Comparison of ENCODE assay signal across 8 mouse cellular contexts in the genomic region with DNA sequence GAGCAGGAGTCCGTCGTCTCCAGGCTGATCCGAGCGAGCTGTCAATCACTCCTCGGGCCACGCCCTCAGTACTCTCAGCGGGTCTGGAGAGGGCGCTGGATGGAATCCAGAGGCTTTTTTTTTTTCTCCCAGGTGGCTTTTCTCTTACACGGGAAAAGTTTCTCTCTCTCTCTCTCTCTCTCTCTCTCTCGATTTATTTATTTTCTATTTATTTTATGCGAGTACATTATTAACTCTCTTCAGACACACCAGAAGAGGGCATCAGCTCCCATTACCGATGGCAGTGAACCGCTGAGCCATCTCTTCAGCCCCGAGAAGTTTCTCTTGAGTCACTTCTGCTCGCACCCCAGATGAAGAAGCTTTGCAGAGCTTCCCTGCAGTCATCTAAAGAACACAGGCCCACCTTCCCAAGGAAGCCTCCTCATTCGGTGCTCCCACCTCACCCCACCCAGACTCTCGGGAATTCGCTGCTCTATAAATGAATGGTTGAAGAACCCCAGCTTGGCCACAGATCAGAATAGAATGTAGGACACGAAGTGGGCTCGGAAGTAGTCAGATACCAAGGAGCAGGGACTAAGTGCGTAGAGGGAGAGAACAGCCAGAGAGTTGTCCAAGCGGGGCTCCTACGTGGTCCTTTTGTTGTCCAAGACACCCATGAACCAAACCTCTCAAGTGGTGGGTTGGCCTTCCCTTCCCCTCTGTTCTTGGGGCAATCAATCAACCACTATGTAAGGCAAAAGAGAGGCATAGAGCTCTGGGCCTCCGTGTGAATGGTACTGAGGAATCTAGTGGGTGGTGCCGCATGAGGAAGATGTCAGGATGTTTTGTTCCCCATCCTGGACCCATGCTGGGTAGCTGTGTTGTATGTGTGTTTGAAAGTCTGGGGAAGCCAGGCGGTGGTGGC. TPM values are rescaled to one million over a fixed set of nuclear protein-coding genes. Genes with fewer than 3 reads are reported as not detected.
DNase-seq lines count a peak whose midpoint lies in the region; ATAC-seq and TF ChIP-seq lines count a peak whose summit lies in the region.

Gene Zbtb45, minus strand, starts transcription at position 30 of the 904 bp plus-strand sequence.

- 10% methylated on average over 26 of the region's 26 CpGs for WGBS in forebrain, embryonic 14.5 days
- 6% methylated on average over 26 of the region's 26 CpGs for WGBS in neural tube, embryonic 12.5 days

- H3K36me3 ChIP-seq in forebrain, embryonic 14.5 days (ENCODE audit: control insufficient read depth, insufficient read depth, low read length): peaks cover 28% of the 10 kb centered on the region
- H3K36me3 ChIP-seq in neural tube, embryonic 12.5 days: peaks cover 25% of the 10 kb centered on the region

- no peaks in the 10 kb centered on the region for H3K27me3 ChIP-seq in forebrain, embryonic 14.5 days (replicated peaks; ENCODE audit: control insufficient read depth, insufficient read depth, low read length)
- H3K27me3 ChIP-seq in neural tube, embryonic 12.5 days (replicated peaks): peaks cover 11% of the 10 kb centered on the region

- peak within 1 kb of the TSS; percentile 71 for H3K4me2 ChIP-seq in forebrain, embryonic 14.5 days (ENCODE audit: low read length)
- H3K4me2 ChIP-seq in neural tube, embryonic 12.5 days (replicated peaks): peak within 1 kb of the TSS; percentile 76

- TF ChIP-seq CTCF in gastrocnemius, adult 2 months (IDR thresholded peaks at IDR 0.05): no peak

- DNase-seq in gastrocnemius, adult 2 months: no peak
- no peak for DNase-seq in gastrocnemius, postnatal 10 days
- DNase-seq in thymus, postnatal 0 days (ENCODE audit: low spot score): no peak
- DNase-seq in thymus, postnatal 36 days: no peak
- no peak for DNase-seq in forebrain, embryonic 14.5 days (ENCODE audit: low spot score)
- DNase-seq in left cerebral cortex, postnatal 14 days (ENCODE audit: low spot score in 2 of 2): no peak
- DNase-seq in ovary, postnatal 14 days (ENCODE audit: low spot score): no peak

- no peaks in the 10 kb centered on the region for H3K9me3 ChIP-seq in forebrain, embryonic 14.5 days (replicated peaks; ENCODE audit: control insufficient read depth, low read length)
- no peaks in the 10 kb centered on the region for H3K9me3 ChIP-seq in neural tube, embryonic 12.5 days

- ATAC-seq in forebrain, embryonic 14.5 days: no peak
- no peak for ATAC-seq in neural tube, embryonic 12.5 days (ENCODE audit: low FRiP score, low read depth)

- intact Hi-C loops in gastrocnemius, adult 2 months (cut with DNase I): no loop called here
- intact Hi-C loops in left cerebral cortex, postnatal 14 days (cut with DNase I): no loop called here

- peak within 1 kb of the TSS; percentile 97 for H3K27ac ChIP-seq in gastrocnemius, adult 2 months
- peak within 1 kb of the TSS; percentile 88 for H3K27ac ChIP-seq in forebrain, embryonic 14.5 days (ENCODE audit: low read depth, low read length)
- H3K27ac ChIP-seq in neural tube, embryonic 12.5 days: peak within 1 kb of the TSS; percentile 69

- H3K4me1 ChIP-seq in forebrain, embryonic 14.5 days (ENCODE audit: control insufficient read depth, insufficient read depth, low read length): peaks cover 12% of the 10 kb centered on the region
- peaks cover 28% of the 10 kb centered on the region for H3K4me1 ChIP-seq in neural tube, embryonic 12.5 days

- H3K4me3 ChIP-seq in gastrocnemius, adult 2 months: peak within 1 kb of the TSS; percentile 80
- H3K4me3 ChIP-seq in forebrain, embryonic 14.5 days (ENCODE audit: low read depth, low read length): peak within 1 kb of the TSS; percentile 51
- peak within 1 kb of the TSS; percentile 51 for H3K4me3 ChIP-seq in neural tube, embryonic 12.5 days

- H3K9ac ChIP-seq in forebrain, embryonic 14.5 days (ENCODE audit: low read length): peak within 1 kb of the TSS; percentile 70
- peak within 1 kb of the TSS; percentile 81 for H3K9ac ChIP-seq in neural tube, embryonic 12.5 days

RNA-seq across cellular contexts. Expression of gene Zbtb45, which starts in this region (rescaled TPM):
- 1 to 10 TPM; 3.3 to 4.4 TPM for total RNA-seq in gastrocnemius, adult 2 months (2021)
- 1 to 10 TPM; 5.5 to 6.6 TPM for total RNA-seq in gastrocnemius, postnatal 10 days (2021)
- polyA plus RNA-seq in thymus, postnatal 0 days (2015; fragmentation: Nextera tagmentation; extraction: Ambion mirVana): 27.8 and 30.8 TPM in 2 replicates
- 34.7 and 41.1 TPM in 2 replicates for polyA plus RNA-seq in forebrain, embryonic 14.5 days (2014; fragmentation: Nextera tagmentation; extraction: Ambion mirVana)
- 10 to 100 TPM; 33.3 to 35.6 TPM for total RNA-seq in left cerebral cortex, postnatal 14 days (2021)
- polyA plus RNA-seq in neural tube, embryonic 12.5 days (2016; fragmentation: Nextera tagmentation; extraction: Ambion mirVana): 31.8 and 39.9 TPM in 2 replicates

Comparison
In these comparisons a context has a peak if more than half of its experiments do, and no peak if none do; other contexts are left out.
1. RNA of gene Zbtb45 (total RNA-seq): 33.3 to 35.6 TPM in left cerebral cortex, postnatal 14 days; 5.5 to 6.6 TPM in gastrocnemius, postnatal 10 days and 3.3 to 4.4 TPM in gastrocnemius, adult 2 months; every median in the first group is over 4 times any median in the second.
2. Peak in every context shown above with its lines, with median percentiles within 50 percentile points of each other: H3K27ac ChIP-seq and H3K4me3 ChIP-seq.